Mouse (Mus musculus): ENCODE measurements around the gene Ptger1.

Gene Ptger1

DNA sequence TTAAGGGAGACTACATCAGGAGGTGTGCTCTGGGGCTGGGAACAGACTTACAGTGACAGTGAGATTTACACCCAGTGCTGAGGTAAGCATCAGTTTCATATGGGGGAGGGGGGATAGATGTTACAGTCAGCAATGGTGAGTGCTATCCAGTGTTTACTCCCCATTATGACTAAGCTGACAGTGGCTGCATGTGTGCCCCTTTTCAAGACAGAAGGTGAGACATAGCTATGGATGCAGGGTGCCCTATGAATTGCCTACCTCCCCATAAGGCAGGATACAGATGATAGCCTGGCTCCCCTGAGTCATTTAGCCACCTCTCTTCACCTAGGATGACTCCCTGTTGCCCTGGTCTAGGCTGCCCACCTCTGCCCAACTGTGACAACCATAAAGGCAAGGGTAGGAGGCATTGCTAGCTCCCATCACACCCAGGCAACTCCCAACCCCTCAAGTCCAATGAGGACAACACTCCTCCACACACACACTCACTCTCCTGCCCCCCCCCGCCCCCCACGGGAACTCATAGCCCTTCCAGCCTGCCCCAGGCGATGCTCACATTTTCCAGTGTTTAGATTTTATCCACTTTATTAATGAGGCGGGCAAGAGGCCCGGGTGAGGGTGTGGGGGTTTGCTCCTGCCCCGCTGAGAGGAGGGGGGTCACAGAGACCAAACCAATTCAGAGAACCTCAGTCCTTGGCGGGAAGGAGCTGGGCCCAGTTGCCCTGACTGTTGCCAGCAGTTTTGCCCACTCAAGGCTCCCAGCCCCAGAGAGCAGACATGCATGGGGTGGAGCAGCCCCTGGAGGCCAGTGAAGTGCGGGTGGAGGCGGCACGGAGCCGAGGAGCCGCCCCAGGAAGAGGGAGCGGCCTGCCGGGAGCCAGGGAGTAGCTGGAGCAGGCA, at the start of gene Ptger1:
Gene Ptger1 (plus strand): TSS at position 710 of the 897 bp plus-strand sequence.
- no peak for DNase-seq (ENCODE audit: low read depth, low spot score)

- no peak for DNase-seq (ENCODE audit: low read depth, low spot score)
These were observed 49.4 kb upstream of the Ptger1 start for GRCm38 (mm10) chr8:83617111-83617510.

DNA sequence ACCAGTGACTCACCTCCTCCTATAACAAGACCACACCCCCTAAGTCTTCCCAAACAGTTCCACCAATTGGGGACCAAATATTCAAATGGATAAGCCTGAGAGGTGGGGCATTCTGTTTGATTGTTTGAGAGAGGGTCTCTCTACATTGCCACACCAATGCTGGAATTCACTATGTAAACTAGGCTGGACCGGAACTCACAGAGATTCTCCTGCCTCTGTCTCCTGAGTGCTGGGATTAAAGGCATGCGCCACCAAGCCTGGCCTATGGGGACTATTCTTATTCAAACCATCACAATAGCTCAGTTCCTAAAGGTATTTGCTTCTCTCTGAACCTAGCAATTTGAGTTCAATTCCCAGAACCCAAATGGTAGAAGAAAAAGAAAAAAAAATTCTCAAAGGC, 47.9 kb upstream of the Ptger1 start:
- DNase-seq (ENCODE audit: low read depth, low spot score): no peak

GRCm38 (mm10) chr8:83619568-83620285, 46.8 kb upstream of the Ptger1 start:
- DNase-seq (ENCODE audit: low read depth, low spot score): no peak

- DNase-seq (ENCODE audit: low read depth, low spot score): no peak
These were observed 44.6 kb upstream of the Ptger1 start for GRCm38 (mm10) chr8:83621691-83622388.

- DNase-seq (ENCODE audit: low read depth, low spot score): peak; percentile 89
These were observed 44.0 kb upstream of the Ptger1 start for GRCm38 (mm10) chr8:83622389-83622989.

GRCm38 (mm10) chr8:83623549-83623948, 42.9 kb upstream of the Ptger1 start:
- no peak for DNase-seq (ENCODE audit: low read depth, low spot score)

DNA sequence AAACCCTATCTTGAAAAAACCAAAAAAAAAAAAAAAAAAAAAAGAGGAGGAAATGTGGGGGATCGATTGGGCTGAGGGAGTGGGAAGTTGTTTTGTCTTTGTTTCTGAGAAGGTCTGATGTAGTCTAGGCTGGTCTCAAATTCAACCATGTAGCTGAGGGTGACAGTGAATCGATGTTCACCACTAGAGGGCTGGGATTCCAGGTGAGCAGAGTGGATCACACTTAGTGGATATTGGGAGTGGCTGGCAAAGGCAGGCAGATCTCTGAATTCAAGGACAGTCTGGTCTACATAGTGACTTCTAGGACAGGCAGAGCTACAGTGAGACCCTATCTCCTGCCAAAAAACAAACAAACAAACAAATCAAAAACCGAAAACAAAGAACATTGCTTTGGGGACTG, 41.7 kb upstream of the Ptger1 start:
- no peak for DNase-seq (ENCODE audit: low read depth, low spot score)

GRCm38 (mm10) chr8:83625676-83626299, 40.7 kb upstream of the Ptger1 start:
- no peak for DNase-seq (ENCODE audit: low read depth, low spot score)

DNA sequence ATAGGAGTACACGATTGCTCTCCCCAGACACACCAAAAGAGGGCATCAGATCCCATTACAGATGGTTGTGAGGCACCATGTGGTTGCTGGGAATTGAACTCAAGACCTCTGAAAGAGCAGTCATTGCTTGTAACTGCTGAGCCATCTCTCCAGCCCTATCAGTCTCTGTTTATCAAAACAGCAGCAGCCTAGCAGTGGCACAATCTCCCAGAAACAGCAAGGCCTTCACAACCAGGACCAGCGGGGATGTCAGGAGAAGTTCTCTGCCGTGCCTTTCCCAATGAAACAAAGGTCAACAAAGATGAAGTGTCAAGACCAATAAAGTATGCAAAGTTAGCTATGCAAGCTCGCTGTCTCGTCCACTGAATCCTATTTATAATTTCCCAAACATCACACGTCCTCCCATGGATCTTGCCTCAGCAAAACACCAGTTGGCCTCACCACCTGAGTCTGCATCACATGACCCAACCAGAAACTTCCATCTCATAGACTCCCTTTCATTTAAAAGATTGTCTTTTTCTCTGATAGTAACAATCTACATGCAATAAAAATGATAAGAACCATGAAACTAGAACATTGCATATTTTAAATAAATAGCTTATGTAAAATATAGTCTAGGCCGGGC, 34.3 kb upstream of the Ptger1 start:
- no peak for DNase-seq (ENCODE audit: low read depth, low spot score)

GRCm38 (mm10) chr8:83638856-83639255, 27.6 kb upstream of the Ptger1 start:
- DNase-seq (ENCODE audit: low read depth, low spot score): no peak

DNA sequence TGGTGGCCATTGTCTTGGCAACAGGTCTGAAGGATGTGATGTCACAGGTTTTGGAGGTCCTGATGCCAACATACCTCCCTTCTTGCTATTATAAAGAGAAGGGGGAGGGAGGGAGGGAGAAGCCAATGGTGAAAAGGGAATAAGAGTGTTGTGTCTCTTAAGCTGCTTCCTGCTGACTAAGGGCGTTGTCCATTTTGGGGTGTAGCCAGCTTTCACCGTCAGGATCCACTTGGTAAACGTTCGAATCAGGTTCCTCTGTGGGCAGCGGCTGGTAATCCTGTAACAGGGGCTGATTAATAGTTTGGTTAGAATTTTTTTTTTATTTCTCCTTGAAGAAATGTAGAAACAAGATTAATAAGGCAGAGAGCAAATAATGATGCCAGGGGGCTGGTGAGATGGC, 26.8 kb upstream of the Ptger1 start:
- no peak for DNase-seq (ENCODE audit: low read depth, low spot score)

- no peak for DNase-seq (ENCODE audit: low read depth, low spot score)
These were observed 19.0 kb upstream of the Ptger1 start for GRCm38 (mm10) chr8:83647511-83647910.

DNA sequence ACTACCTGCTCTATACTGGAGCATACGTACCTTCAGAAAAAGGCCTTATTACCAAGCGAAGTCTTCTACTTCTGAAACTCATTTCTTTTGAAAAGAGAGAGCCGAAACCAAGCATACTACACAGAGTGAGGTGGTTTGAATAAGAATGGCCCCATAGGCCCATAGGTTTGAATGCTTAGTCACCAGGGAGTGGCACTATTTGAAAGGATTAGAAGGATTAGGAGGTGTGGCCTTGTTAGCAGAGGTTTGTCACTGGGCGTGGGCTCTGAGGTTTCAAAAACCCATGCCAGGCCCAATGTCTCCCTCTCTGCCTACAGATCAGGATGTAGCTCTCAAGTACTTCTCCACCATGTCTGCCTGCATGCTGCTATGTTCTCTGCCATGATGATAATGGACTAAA, 18.4 kb upstream of the Ptger1 start:
- no peak for DNase-seq (ENCODE audit: low read depth, low spot score)

DNA sequence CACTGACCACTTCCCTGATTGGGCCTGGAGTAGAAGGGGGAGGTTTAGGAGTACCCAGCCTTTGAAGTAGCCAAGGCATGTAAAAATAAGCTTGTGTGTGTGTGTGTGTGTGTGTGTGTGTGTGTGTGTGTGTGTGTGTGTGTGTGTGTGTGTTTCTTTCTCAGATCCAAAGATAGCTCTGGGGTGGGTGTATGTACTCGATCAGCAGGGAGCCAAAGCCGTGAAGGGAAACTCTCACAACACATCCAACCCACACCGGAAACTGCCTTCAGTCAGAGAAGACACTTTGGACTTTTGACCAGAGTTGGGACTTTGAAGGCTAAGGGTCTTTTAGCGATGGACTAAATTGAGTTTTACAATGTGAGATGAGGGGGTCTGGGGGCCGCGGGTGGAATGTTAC, 16.8 kb upstream of the Ptger1 start:
- DNase-seq (ENCODE audit: low read depth, low spot score): no peak

DNA sequence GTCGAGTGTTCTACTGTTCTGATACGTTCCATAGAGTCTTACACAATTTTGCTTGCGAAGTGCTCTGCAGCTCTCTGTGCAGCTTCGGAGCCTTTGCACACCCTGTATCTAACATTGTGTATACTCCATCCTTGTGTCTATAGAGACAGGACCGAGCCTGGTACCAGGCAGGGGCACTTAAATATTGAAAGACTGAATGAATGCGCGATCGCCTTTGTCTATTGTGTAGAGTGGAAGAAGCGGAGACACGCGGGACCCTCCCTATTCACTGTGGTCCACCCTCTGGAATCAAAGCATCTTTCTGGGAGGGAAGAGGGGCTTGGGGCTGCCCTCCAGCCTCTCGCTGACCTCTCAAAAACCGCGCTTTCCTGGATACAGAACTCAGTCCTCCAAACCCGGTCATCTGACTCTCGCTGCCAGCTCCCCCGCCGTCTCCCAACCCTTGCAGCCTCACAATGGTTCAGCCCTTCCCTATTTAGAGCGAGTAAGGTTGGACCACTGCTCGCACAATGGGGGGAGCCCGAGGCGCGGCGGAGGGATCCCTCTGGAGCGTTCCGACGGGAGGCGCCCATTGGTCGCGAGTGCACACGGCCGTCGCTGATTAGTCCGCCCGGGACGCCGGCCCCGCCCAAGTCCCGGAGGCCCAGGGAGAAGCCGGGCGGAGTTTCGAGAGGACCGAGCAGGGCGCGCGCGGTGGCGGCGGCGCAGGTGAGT, 14.3 kb upstream of the Ptger1 start, which contains the start of gene Gipc1:
Gene Gipc1 (plus strand): TSS at position 648 of the 714 bp plus-strand sequence.
- peak; percentile 98 for DNase-seq (ENCODE audit: low read depth, low spot score)

- DNase-seq (ENCODE audit: low read depth, low spot score): no peak
These were observed 13.5 kb upstream of the Ptger1 start for GRCm38 (mm10) chr8:83652744-83653661.

- no peak for DNase-seq (ENCODE audit: low read depth, low spot score)
These were observed 12.8 kb upstream of the Ptger1 start for GRCm38 (mm10) chr8:83653662-83654017.

- DNase-seq (ENCODE audit: low read depth, low spot score): no peak
These were observed 11.8 kb upstream of the Ptger1 start for GRCm38 (mm10) chr8:83654725-83655124.
